19 mouse cellular contexts compared by ENCODE assay signal in genomic region chr3:81023568-81023967, GRCm38 (mm10). TPM values are rescaled to one million over a fixed set of nuclear protein-coding genes. Genes with fewer than 3 reads are reported as not detected.
DNase-seq lines count a peak whose midpoint lies in the region; ATAC-seq and TF ChIP-seq lines count a peak whose summit lies in the region.
"Had no signal": no experiment of that assay in that cellular context is flagged by ENCODE, and none has a peak within 500 bp of the region (broad histone marks: within the 10 kb centered on the region; RNA-seq: fewer than 3 reads in every experiment).

No protein-coding gene starts in this region.

- no peak overlapping the region for H3K4me2 ChIP-seq in forebrain, embryonic 13.5 days
- H3K4me2 ChIP-seq in hindbrain, embryonic 13.5 days = no peak overlapping the region
- no peak overlapping the region for H3K4me2 ChIP-seq in midbrain, embryonic 14.5 days (ENCODE audit: low read length)
- H3K4me2 ChIP-seq: limb, embryonic 15.5 days had no signal

- 13% methylated on average over 1 of the region's 1 CpGs for WGBS in forebrain, embryonic 13.5 days
- 82% methylated on average over 1 of the region's 1 CpGs for WGBS in forebrain, embryonic 10.5 days
- 13% methylated on average over 1 of the region's 1 CpGs for WGBS in hindbrain, embryonic 13.5 days
- WGBS in midbrain, embryonic 14.5 days = 5% methylated on average over 1 of the region's 1 CpGs

- no peak for TF ChIP-seq CTCF in brain, embryonic 14.5 days (IDR thresholded peaks at IDR 0.05; ENCODE audit: borderline replicate concordance, extremely low read depth, insufficient read depth, insufficient read length)

- H3K9me3 ChIP-seq in forebrain, embryonic 13.5 days (replicated peaks) = no peaks in the 10 kb centered on the region
- H3K9me3 ChIP-seq in forebrain, embryonic 10.5 days = no peaks in the 10 kb centered on the region
- no peaks in the 10 kb centered on the region for H3K9me3 ChIP-seq in hindbrain, embryonic 13.5 days
- H3K9me3 ChIP-seq in midbrain, embryonic 14.5 days (ENCODE audit: control insufficient read depth, low read length) = no peaks in the 10 kb centered on the region
- H3K9me3 ChIP-seq: limb, embryonic 15.5 days had no signal

- no peak for TF ChIP-seq POLR2A in brain, embryonic 14.5 days (IDR thresholded peaks at IDR 0.05; ENCODE audit: borderline replicate concordance, extremely low read depth, insufficient read depth, insufficient read length, poor library complexity, severe bottlenecking)

- H3K4me3 ChIP-seq in forebrain, embryonic 13.5 days = no peak overlapping the region
- no peak overlapping the region for H3K4me3 ChIP-seq in forebrain, embryonic 10.5 days
- H3K4me3 ChIP-seq in hindbrain, embryonic 13.5 days = no peak overlapping the region
- H3K4me3 ChIP-seq in midbrain, embryonic 14.5 days (replicated peaks; ENCODE audit: low read depth, low read length) = no peak overlapping the region
- H3K4me3 ChIP-seq: limb, embryonic 15.5 days had no signal

- H3K27ac ChIP-seq in forebrain, embryonic 13.5 days = no peak overlapping the region
- no peak overlapping the region for H3K27ac ChIP-seq in forebrain, embryonic 10.5 days
- H3K27ac ChIP-seq in hindbrain, embryonic 13.5 days = no peak overlapping the region
- H3K27ac ChIP-seq in midbrain, embryonic 14.5 days (replicated peaks; ENCODE audit: low read depth, low read length) = no peak overlapping the region
- H3K27ac ChIP-seq: limb, embryonic 15.5 days had no signal

- 0 out of 2 replicates have a peak, but pooled peaks have one; percentile 44 for ATAC-seq in forebrain, embryonic 13.5 days
- 0 out of 2 replicates have a peak, but pooled peaks have one; percentile 57 for ATAC-seq in hindbrain, embryonic 13.5 days (ENCODE audit: low FRiP score)
- ATAC-seq in midbrain, embryonic 14.5 days (ENCODE audit: low FRiP score, low TSS enrichment) = no peak
- ATAC-seq: CD4-positive, CD25-positive, alpha-beta regulatory T cell, adult 4 months; Patski had no signal

- no peaks in the 10 kb centered on the region for H3K36me3 ChIP-seq in forebrain, embryonic 13.5 days (ENCODE audit: poor library complexity, severe bottlenecking)
- no peaks in the 10 kb centered on the region for H3K36me3 ChIP-seq in forebrain, embryonic 10.5 days (replicated peaks)
- no peaks in the 10 kb centered on the region for H3K36me3 ChIP-seq in hindbrain, embryonic 13.5 days
- H3K36me3 ChIP-seq in midbrain, embryonic 14.5 days (ENCODE audit: control insufficient read depth, insufficient read depth, low read length) = no peaks in the 10 kb centered on the region
- H3K36me3 ChIP-seq: limb, embryonic 15.5 days had no signal

- no peak for DNase-seq in forebrain, embryonic 10.5 days (ENCODE audit: extremely low spot score, low spot score)
- DNase-seq in brain, embryonic 14.5 days (ENCODE audit: low read depth) = peak; percentile 65
- DNase-seq in midbrain, embryonic 14.5 days = peak; percentile 57
- DNase-seq in lung, postnatal 14 days = no peak
- DNase-seq in spleen, adult 18-20 months = no peak
- DNase-seq in lung, adult 18-20 months = no peak
- DNase-seq: adrenal gland, postnatal 36 days; cerebellum, adult 2 months; cerebellum, postnatal 36 days; kidney, adult 18-20 months; kidney, postnatal 10 days; lung, postnatal 10 days; retina, postnatal 1 day; right cerebral cortex, postnatal 4 days had no signal

- no peaks in the 10 kb centered on the region for H3K4me1 ChIP-seq in forebrain, embryonic 13.5 days
- H3K4me1 ChIP-seq in forebrain, embryonic 10.5 days = no peaks in the 10 kb centered on the region
- no peaks in the 10 kb centered on the region for H3K4me1 ChIP-seq in hindbrain, embryonic 13.5 days (replicated peaks)
- H3K4me1 ChIP-seq in midbrain, embryonic 14.5 days (ENCODE audit: control insufficient read depth, insufficient read depth, low read length) = no peaks in the 10 kb centered on the region
- H3K4me1 ChIP-seq: limb, embryonic 15.5 days had no signal

- no peaks in the 10 kb centered on the region for H3K27me3 ChIP-seq in forebrain, embryonic 13.5 days
- H3K27me3 ChIP-seq in forebrain, embryonic 10.5 days (ENCODE audit: poor library complexity, severe bottlenecking) = no peaks in the 10 kb centered on the region
- no peaks in the 10 kb centered on the region for H3K27me3 ChIP-seq in hindbrain, embryonic 13.5 days
- H3K27me3 ChIP-seq in midbrain, embryonic 14.5 days (ENCODE audit: control insufficient read depth, insufficient read depth, low read length) = no peaks in the 10 kb centered on the region
- H3K27me3 ChIP-seq: limb, embryonic 15.5 days; Patski had no signal

- H3K9ac ChIP-seq in forebrain, embryonic 13.5 days = no peak overlapping the region
- no peak overlapping the region for H3K9ac ChIP-seq in hindbrain, embryonic 13.5 days
- H3K9ac ChIP-seq in midbrain, embryonic 14.5 days (replicated peaks; ENCODE audit: low read length) = no peak overlapping the region
- H3K9ac ChIP-seq: limb, embryonic 15.5 days had no signal

RNA-seq across cellular contexts. Expression of gene Pdgfc, which starts 12.6 kb away (rescaled TPM):
- polyA plus RNA-seq in forebrain, embryonic 13.5 days (2015; fragmentation: Nextera tagmentation; extraction: Ambion mirVana) = 7.5 and 7.6 TPM in 2 replicates
- 11.3 and 13.4 TPM in 2 replicates for polyA plus RNA-seq in forebrain, embryonic 10.5 days (2016; fragmentation: Nextera tagmentation; extraction: Ambion mirVana)
- 5.0 and 6.2 TPM in 2 replicates for polyA plus RNA-seq in brain, embryonic 14.5 days (2012; rRNA removed)
- 5.3 and 6.8 TPM in 2 replicates for polyA plus RNA-seq in hindbrain, embryonic 13.5 days (2015; fragmentation: Nextera tagmentation; extraction: Ambion mirVana)
- 5.4 and 6.3 TPM in 2 replicates for polyA plus RNA-seq in midbrain, embryonic 14.5 days (2014; fragmentation: Nextera tagmentation; extraction: Ambion mirVana)
- polyA plus RNA-seq: CD4-positive, CD25-positive, alpha-beta regulatory T cell, adult 4 months had no signal

Comparison
In these comparisons a context has a peak if more than half of its experiments do, and no peak if none do; other contexts are left out.
1. DNase-seq: peak in brain, embryonic 14.5 days (single experiment) and midbrain, embryonic 14.5 days (single experiment); none in forebrain, embryonic 10.5 days (single experiment), lung, postnatal 14 days (single experiment), spleen, adult 18-20 months (0 of 2) and lung, adult 18-20 months (0 of 2).